Mouse (Mus musculus): ENCODE results near the gene Shld1.

The Shld1 gene

GRCm38 (mm10) chr2:132693980-132694379 lies 7.2 kb downstream of the Shld1 start:
- no peak for DNase-seq

GRCm38 (mm10) chr2:132695358-132696093 lies 8.8 kb downstream of the Shld1 start:
- DNase-seq = no peak

- DNase-seq = no peak
These were observed 9.8 kb downstream of the Shld1 start for GRCm38 (mm10) chr2:132696519-132696918.

- no peak for DNase-seq
These were observed 10.5 kb downstream of the Shld1 start for GRCm38 (mm10) chr2:132697256-132697655.

GRCm38 (mm10) chr2:132697695-132698094 lies 11.0 kb downstream of the Shld1 start:
- no peak for DNase-seq

GRCm38 (mm10) chr2:132698420-132698819 lies 11.7 kb downstream of the Shld1 start:
- no peak for DNase-seq

GRCm38 (mm10) chr2:132700921-132701320 lies 14.2 kb downstream of the Shld1 start:
- no peak for DNase-seq

GRCm38 (mm10) chr2:132701451-132701886 lies 14.7 kb downstream of the Shld1 start:
- peak; percentile 70 for DNase-seq

- DNase-seq = no peak
These were observed 18.7 kb downstream of the Shld1 start for GRCm38 (mm10) chr2:132705251-132705992.

GRCm38 (mm10) chr2:132706309-132706708 lies 19.6 kb downstream of the Shld1 start:
- DNase-seq = no peak

- DNase-seq = no peak
These were observed 23.8 kb downstream of the Shld1 start for GRCm38 (mm10) chr2:132710488-132710887.

- no peak for DNase-seq
These were observed 25.3 kb downstream of the Shld1 start for GRCm38 (mm10) chr2:132712061-132712460.

- DNase-seq = no peak
These were observed 27.8 kb downstream of the Shld1 start for GRCm38 (mm10) chr2:132714522-132714921.

- no peak for DNase-seq
These were observed 28.2 kb downstream of the Shld1 start for GRCm38 (mm10) chr2:132714946-132715345.

- peak; percentile 60 for DNase-seq
These were observed 28.8 kb downstream of the Shld1 start for GRCm38 (mm10) chr2:132715421-132716070.

GRCm38 (mm10) chr2:132716154-132716553 lies 29.4 kb downstream of the Shld1 start:
- peak; percentile 44 for DNase-seq

GRCm38 (mm10) chr2:132716901-132717536 lies 30.3 kb downstream of the Shld1 start:
- no peak for DNase-seq

GRCm38 (mm10) chr2:132717537-132717912 lies 30.8 kb downstream of the Shld1 start:
- no peak for DNase-seq

- DNase-seq = no peak
These were observed 34.3 kb downstream of the Shld1 start for GRCm38 (mm10) chr2:132720921-132721566.

- no peak for DNase-seq
These were observed 35.1 kb downstream of the Shld1 start for GRCm38 (mm10) chr2:132721844-132722243.

GRCm38 (mm10) chr2:132723958-132724431 lies 37.3 kb downstream of the Shld1 start:
- DNase-seq = peak; percentile 7

- no peak for DNase-seq
These were observed 37.8 kb downstream of the Shld1 start for GRCm38 (mm10) chr2:132724561-132724960.

Data from embryo, embryonic 11 days (tissue).